Mouse (Mus musculus) adrenal gland, adult 2 months (tissue): Measurements from ENCODE around the gene Acot7. TPM values are rescaled to one million over a fixed set of nuclear protein-coding genes. Genes with fewer than 3 reads are reported as not detected.
"Not testable (repeated sequence)": the region's sequence is repeated elsewhere in the genome, so short reads cannot be mapped to it uniquely, and the experiment has no call there.

Experiments used
- DNase-seq: peaks from one replicate; pipeline ENCODE4 v3.0.0; 2021
- polyA plus RNA-seq: library from polyadenylated mRNA; depleted of rRNA; stranded (reverse); fragments of >200 nt; gene quantifications from 2 replicates; pipeline ENCODE4 v1.2.3, GENCODE M21; 2012
- total RNA-seq, 2 experiments: library from RNA; stranded (reverse); gene quantifications; 2 replicates each; pipeline ENCODE4 v1.2.3; 2021

Gene Acot7
- total and polyA plus RNA-seq, 3 experiments, result 22.1 to 65.0 (median 43.4) TPM

DNA sequence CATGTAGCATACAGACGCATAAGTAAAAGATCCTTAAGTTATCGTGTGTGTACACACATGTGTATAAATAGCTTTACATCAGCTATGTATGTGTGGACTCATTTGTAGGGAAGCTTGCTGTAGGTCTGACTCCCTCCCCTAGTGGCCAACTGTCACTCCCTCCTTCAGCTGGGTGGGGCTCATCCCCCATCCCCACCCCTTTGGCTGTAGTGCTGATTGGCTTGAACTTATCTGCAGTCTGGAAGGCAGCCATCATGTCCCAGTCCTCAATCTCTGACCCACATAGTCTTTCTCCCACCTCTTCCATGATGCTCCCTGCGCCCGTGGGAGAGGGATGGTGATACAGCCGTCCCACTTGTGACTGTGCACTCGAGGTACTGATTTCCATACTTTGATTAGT, 26.7 kb downstream of the Acot7 start:
- DNase-seq, result no peak

GRCm38 (mm10) chr4:152206199-152206598, 28.3 kb downstream of the Acot7 start:
- DNase-seq, result no peak

DNA sequence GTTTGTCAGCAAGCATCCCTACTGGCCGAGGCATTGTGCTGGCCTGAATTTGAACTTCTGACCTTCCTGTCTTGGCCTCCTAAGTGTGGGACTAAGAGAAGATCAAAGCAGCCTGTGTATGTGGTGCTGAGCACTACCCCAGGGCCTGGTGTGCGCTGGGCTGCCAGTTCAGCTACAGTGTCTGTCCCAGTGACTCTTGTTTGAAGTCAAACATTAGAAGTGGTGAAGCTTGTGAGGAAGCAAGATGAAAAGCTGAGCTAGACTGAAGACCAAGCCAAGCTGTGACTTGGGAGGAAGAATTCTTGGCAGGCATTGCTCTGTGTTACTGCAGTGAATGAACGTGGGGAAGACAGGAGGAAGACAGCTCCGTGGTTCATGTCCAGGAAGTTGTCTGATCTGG, 31.7 kb downstream of the Acot7 start:
- DNase-seq, result no peak

GRCm38 (mm10) chr4:152212091-152212505, 34.2 kb downstream of the Acot7 start:
- no peak for DNase-seq

DNA sequence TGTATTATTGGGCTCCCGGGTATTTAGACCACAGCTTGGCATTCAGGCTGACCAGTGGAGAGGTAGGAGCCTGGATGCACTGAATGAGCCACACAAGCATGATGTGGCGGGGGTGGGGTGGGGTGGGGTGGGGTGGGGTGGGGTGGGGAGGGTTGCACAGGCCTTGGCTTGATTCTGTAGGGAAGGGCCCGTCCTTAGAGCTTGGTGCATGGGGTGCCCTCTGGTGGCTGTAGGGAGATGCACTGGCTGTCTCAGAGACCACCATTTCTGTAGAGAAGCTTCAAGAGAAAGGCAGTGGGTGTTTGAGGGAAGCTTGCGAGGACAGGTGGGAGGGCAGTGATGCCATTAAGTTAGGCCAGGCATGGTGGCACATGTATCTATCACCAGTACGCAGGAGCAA, 34.6 kb downstream of the Acot7 start:
- peak; percentile 47 for DNase-seq

DNA sequence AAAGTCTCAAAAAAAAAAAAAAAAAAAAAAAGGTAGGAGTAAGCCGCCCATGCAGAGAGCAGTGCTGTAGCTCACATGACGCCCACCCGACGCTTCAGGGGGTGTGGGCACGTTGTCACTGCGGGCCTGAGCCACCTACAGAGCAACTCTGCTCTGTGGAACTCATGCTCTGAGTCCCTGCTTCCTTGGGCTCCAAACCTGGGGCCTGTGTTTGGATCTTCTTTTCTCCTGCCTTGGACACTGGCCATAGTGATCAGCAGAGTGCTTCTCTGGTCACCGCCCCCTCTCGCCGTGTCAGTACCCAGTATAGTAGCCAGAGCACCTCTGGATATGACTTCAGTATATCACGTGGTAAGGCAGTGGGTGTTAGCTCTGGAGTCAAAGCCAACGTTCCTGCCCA, 35.0 kb downstream of the Acot7 start:
- DNase-seq, result no peak

- peak; percentile 86 for DNase-seq
Measured at GRCm38 (mm10) chr4:152213760-152214480, 36.0 kb downstream of the Acot7 start.

- DNase-seq, result no peak
Measured at GRCm38 (mm10) chr4:152214871-152215415, 37.0 kb downstream of the Acot7 start.

DNA sequence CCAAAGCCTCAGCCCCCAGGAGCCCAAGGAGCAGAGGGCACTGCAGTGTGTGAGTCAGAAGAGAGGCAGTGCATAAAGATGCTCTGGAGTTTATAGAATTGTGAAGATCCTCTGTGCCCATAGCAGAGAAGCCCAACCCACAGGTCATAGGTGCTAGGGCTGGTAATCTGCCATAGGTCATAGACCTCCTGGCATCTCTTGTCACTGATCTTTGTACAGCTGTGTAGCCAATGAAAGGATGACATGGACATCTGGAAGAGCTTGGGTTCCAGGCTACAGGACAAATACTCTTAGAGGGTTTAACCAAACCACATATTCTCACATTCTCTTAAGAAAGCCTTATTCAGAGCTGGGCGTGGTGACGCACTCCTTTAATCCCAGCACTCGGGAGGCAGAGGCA, 41.7 kb downstream of the Acot7 start:
- no peak for DNase-seq

DNA sequence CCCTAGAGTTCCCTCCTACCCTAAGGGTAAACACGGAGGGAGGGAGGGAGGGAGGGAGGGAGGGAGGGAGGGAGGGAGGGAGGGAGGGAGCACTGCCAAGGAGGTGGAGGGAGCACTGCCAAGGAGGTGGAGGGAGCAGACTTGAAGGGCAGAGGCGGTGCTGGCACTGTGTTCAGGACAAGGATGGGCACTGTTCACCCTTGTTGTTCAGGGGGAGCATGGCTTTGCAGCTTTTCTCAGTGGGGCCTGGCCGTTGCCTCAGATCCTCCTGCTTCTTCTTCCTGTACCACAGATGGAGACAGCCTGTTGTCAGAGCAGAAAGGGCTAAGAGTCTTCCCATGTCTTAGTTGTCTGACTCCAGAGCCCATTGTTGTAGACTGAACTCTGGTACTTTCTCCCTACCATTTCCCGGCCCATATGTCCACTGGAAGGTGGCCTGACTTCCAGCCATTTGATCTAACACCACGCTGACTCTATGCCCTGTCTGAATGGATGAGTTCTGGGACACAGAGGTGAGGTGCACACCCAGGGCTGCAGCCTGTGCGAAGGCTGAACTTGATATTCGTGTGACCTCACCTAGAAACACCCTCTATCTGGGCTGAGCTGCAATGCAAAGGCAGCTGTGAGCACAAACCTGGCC, 43.0 kb downstream of the Acot7 start:
- DNase-seq, result no peak

DNA sequence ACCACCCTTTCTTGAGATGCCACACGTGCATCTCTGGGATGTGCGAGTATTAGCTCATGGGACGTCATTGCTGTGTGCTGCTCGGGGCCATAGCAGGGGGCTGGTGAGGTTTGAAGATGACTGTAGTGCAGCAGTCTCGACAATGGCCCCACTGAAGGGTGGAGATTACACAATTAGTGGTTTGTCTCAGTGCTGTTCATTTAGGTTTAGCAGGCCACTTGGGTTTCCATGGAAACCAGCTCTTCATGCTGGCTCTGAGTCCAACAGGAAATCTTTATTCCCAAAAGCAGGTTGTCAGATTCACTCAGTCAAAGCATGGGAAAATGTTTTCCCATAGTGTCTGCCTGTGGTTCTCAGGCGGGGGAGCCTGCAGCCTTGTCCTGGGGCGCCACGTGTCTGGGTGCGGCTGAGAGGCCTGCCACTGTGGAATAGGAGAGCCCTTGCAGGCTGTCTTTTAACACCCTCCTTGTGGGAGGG, 43.5 kb downstream of the Acot7 start:
- DNase-seq, result no peak

- DNase-seq, result no peak
Measured at GRCm38 (mm10) chr4:152222111-152222510, 44.2 kb downstream of the Acot7 start.

DNA sequence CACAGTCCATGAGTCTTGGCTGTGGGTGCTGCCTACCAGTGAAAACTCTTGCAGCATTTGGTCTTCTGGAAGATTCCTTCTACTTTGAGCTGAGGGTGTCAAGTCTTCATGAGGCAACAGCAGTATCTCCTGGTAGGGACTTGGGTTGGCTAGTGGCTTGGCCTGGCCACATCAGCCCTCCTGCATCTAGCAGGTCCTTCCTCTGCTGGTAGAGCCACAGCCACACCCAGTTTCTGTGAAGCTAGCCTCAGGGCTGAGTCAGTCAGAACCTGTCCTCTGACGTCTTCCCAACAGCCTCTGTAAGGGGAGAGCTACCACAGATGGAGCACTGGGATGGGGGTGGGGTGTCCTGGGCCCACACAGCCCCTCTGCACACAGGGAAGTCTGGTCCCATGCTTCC, 44.6 kb downstream of the Acot7 start:
- no peak for DNase-seq

GRCm38 (mm10) chr4:152224156-152224555, 46.2 kb downstream of the Acot7 start:
- no peak for DNase-seq

DNA sequence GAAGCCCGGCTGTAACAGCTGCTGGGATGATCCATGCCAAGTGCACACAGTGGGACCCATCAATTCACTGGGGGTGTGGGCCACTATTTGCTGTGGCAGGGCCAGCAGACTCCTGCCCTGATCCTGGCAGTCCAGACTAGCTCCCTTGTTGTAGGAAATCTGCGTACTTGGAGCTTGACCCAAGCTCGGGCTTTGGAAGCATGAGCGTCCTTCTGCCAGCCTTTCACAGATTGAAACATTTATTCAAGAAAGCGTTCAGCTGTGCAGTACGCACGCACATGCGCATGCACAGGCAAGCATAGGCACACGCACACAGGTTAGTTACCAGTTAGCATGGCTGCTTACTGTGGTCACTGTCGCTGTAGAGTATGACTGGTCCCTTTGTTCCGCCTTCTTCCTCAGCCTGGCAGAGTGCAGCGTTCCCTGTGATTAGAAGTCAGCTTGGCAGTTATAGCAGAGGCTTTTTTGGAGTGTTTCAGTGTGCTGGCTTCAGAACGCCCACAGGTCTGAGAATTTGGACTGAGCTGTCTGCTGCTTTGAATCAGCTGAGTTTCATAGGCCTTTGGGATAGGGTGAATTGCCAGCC, 49.1 kb downstream of the Acot7 start:
- DNase-seq, result no peak

GRCm38 (mm10) chr4:152227749-152228527, 50.0 kb downstream of the Acot7 start:
- DNase-seq, result no peak

DNA sequence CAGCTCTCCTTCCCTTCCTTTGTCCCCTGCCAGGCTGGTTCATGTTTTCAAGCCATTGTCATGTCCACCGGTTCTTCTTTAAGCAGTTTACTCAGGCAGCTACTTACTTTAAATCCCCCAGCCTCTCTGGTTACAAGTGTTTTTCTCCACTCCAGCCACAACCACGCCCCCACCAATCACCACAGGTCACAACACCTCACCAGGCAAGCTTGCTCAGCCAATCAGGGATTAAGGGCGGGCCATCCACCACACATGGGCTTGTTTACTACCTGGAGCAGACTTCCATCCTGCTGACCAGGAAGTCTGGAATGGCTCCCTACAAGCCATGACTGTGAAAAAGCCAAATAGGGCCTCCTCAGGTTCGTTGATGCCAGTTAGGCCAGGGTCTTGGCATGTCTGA, 52.4 kb downstream of the Acot7 start:
- not testable (repeated sequence) for DNase-seq

GRCm38 (mm10) chr4:152231326-152231725, 53.4 kb downstream of the Acot7 start:
- DNase-seq, result no peak

- DNase-seq, result no peak
Measured at GRCm38 (mm10) chr4:152232411-152232903, 54.5 kb downstream of the Acot7 start.

DNA sequence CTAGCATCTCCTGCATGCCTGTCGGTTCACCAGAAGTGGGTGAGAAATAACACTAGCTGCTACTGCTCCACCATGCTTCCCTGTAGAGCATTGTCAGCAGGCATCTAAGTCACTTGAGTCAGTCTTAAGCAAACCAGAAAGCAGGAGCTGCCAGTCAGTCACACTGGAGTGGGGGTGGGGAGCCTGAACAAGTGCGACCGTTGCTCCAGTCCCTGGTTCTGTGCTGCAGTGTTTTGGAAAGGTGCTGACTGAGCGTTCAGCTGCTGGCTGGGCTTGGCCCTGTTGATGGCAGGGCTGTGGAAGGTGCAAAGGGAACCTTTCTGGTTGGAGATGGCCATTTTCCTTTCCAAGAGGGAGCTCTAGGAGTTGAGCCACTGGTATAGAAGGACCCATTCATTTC, 62.0 kb downstream of the Acot7 start:
- DNase-seq, result no peak

- DNase-seq, result no peak
Measured at GRCm38 (mm10) chr4:152243241-152243891, 65.4 kb downstream of the Acot7 start.

DNA sequence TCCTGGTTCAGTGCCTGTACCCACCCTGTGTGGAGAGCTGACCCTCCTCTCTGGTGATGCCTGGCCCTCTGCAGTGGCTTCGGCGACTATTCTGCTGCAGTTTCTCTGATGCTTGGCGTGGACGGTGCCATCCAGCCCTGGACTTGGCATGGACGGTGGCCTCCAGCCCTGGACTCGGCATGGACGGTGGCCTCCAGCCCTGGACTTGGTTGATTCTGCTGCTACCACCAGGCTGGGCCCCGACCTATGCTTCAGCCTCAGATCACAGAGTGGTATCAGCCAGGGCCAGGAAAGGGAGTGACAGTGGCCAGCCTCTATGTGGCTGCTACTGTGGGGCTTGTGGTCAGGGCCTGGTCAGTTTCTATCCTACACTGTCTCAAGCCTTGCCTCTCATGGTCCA, 66.0 kb downstream of the Acot7 start:
- DNase-seq, result no peak
